Mouse (Mus musculus) kidney, adult 2 months (tissue): ENCODE data around the gene Rad23a. TPM values are rescaled to one million over a fixed set of nuclear protein-coding genes. Genes with fewer than 3 reads are reported as not detected.
A peak's percentile ranks its signal among the peaks of the same experiment; 100 is the strongest.

Experiments used
- DNase-seq: peaks from one replicate; pipeline ENCODE4 v3.0.0; 2021
- H3K27ac ChIP-seq: fragments of 200-500 bp; 2 replicates; pipeline ENCODE4 v1.5.1; 2012; ENCODE audit warnings: low read depth, low read length, control low read depth, inconsistent platforms; ENCODE audit not compliant: insufficient read depth
- H3K27me3 ChIP-seq: fragments of 200-500 bp; replicated peaks from 2 replicates; pipeline ENCODE4 v1.6.1; 2012; ENCODE audit warnings: mild to moderate bottlenecking, moderate library complexity, low read length, inconsistent platforms; ENCODE audit not compliant: control insufficient read depth, insufficient read depth
- H3K36me3 ChIP-seq: fragments of 200-500 bp; 2 replicates; pipeline ENCODE4 v1.6.1; 2012; ENCODE audit warnings: mild to moderate bottlenecking, moderate library complexity, low read length, inconsistent platforms; ENCODE audit not compliant: control insufficient read depth, insufficient read depth
- H3K4me1 ChIP-seq: fragments of 200-500 bp; 2 replicates; pipeline ENCODE4 v1.6.1; 2011; ENCODE audit warnings: low read length; ENCODE audit not compliant: control insufficient read depth, insufficient read depth
- H3K4me3 ChIP-seq: fragments of 200-500 bp; 2 replicates; pipeline ENCODE4 v1.5.1; 2011; ENCODE audit warnings: mild to moderate bottlenecking, low read depth, low read length, control low read depth; ENCODE audit not compliant: insufficient read depth
- CTCF ChIP-seq: fragments of 200-500 bp; conservative IDR thresholded peaks from 2 replicates; pipeline ENCODE4 v1.5.1; 2011; ENCODE audit warnings: low read depth, mild to moderate bottlenecking, control low read depth, low read length, moderate library complexity, mixed read lengths; ENCODE audit not compliant: insufficient read depth, insufficient read length
- POLR2A ChIP-seq: fragments of 200-500 bp; IDR thresholded peaks from one replicate; pipeline ENCODE4 v1.6.1; 2011; ENCODE audit warnings: low read depth, low read length, control low read depth
- whole genome bisulfite sequencing: fragments of 180-500 bp; shearing (Covaris S2); methylation state at CpG from one replicate; pipeline ENCODE4 v1.1.7; 2018; 5-methylcytosine and 5-hydroxymethylcytosine counted together
- polyA plus RNA-seq: library from polyadenylated mRNA; depleted of rRNA; stranded (reverse); fragments of >200 nt; gene quantifications from 2 replicates; pipeline ENCODE4 v1.2.3, GENCODE M21; 2012; rRNA removed

The Rad23a gene
- polyA plus RNA-seq: 73.0 TPM in 2 replicates

DNA sequence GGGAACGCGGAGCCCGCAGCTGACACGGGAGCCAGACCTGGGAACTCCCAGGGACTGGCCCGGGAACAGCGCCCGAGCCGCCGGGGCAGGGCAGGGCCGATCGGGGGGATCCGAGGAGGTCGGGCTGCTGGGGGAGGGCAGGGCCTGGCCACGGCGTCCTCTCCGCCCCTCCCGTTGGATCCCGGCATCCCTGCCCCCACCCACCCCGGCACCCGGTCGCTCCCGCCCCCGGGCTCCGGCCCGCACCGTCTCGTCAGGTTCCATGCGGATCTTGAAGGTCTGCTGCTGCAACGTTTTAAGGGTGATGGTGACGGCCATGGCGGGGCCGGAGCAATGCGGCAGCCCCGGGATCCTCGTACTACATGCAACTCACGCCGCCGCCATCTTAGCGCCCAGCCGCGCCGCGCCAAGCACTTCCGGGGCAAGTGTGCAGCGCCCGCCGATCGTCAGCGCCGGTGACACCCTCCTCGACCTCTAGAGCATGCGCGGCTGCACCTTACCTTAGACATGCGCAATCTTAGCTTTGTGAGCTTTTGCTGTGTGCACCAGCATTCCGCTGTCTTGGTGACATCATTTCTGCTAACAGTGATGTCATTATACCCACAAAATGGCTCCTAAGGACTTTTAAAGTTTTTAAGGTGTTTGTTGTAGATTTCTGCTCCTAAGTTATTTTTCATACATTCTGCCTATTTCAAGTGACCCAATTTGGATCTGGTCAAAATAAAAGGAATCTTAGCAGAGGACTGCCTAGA is at the start of gene Rad23a:
Gene Rad23a (minus strand): TSS at position 418 of the 752 bp plus-strand sequence.
- Histone ChIP-seq H3K27me3 (no peaks in the 10 kb centered on the region), H3K36me3 (peaks cover 13% of the 10 kb centered on the region), H3K4me3 (peak within 1 kb of the TSS; percentile 84), H3K4me1 (peaks cover 5% of the 10 kb centered on the region; the same call in 1 of the 2 replicates), H3K27ac (no peak within 1 kb of the TSS)
- WGBS: 1% methylated on average over 55 of the region's 55 CpGs
- peak; percentile 61 for TF ChIP-seq POLR2A
- no peak for TF ChIP-seq CTCF
- DNase-seq: peak; percentile 95

GRCm38 (mm10) chr8:84889141-84889540 is 48.7 kb upstream of the Rad23a start:
- DNase-seq: no peak
- H3K36me3 ChIP-seq: peaks cover 13% of the 10 kb centered on the region

GRCm38 (mm10) chr8:84888280-84888679 is 47.8 kb upstream of the Rad23a start:
- TF ChIP-seq POLR2A: no peak
- no peak for TF ChIP-seq CTCF
- H3K27ac ChIP-seq: no peak overlapping the region
- 88% methylated on average over 3 of the region's 3 CpGs for WGBS
- no peak overlapping the region for H3K4me3 ChIP-seq
- no peak for DNase-seq
- no peaks in the 10 kb centered on the region; the same call in 1 of the 2 replicates for H3K4me1 ChIP-seq
- H3K36me3 ChIP-seq: peaks cover 13% of the 10 kb centered on the region
- no peaks in the 10 kb centered on the region for H3K27me3 ChIP-seq

More at GRCm38 (mm10) chr8:84889141-84889540, 48.7 kb upstream of the Rad23a start:
- Histone ChIP-seq H3K27ac (no peak overlapping the region), H3K4me1 (no peaks in the 10 kb centered on the region; the same call in 1 of the 2 replicates), H3K4me3 (no peak overlapping the region), H3K27me3 (no peaks in the 10 kb centered on the region)
- 96% methylated on average over 1 of the region's 1 CpGs for WGBS
- TF ChIP-seq POLR2A (no peak), CTCF (no peak)

GRCm38 (mm10) chr8:84884728-84885127 is 44.3 kb upstream of the Rad23a start:
- H3K4me3 ChIP-seq: no peak overlapping the region
- peaks cover 2% of the 10 kb centered on the region; the same call in 1 of the 2 replicates for H3K4me1 ChIP-seq
- H3K36me3 ChIP-seq: peaks cover 10% of the 10 kb centered on the region
- no peak for DNase-seq
- TF ChIP-seq CTCF: no peak
- no peak for TF ChIP-seq POLR2A
- WGBS: 84% methylated on average over 4 of the region's 4 CpGs
- H3K27me3 ChIP-seq: no peaks in the 10 kb centered on the region
- H3K27ac ChIP-seq: no peak overlapping the region

GRCm38 (mm10) chr8:84878915-84879314 is 38.5 kb upstream of the Rad23a start:
- Histone ChIP-seq H3K27me3 (no peaks in the 10 kb centered on the region), H3K36me3 (no peaks in the 10 kb centered on the region), H3K4me1 (peaks cover 2% of the 10 kb centered on the region; the same call in 1 of the 2 replicates), H3K27ac (no peak overlapping the region), H3K4me3 (no peak overlapping the region)
- no peak for TF ChIP-seq CTCF
- TF ChIP-seq POLR2A: no peak
- WGBS: 92% methylated on average over 1 of the region's 1 CpGs
- no peak for DNase-seq

DNA sequence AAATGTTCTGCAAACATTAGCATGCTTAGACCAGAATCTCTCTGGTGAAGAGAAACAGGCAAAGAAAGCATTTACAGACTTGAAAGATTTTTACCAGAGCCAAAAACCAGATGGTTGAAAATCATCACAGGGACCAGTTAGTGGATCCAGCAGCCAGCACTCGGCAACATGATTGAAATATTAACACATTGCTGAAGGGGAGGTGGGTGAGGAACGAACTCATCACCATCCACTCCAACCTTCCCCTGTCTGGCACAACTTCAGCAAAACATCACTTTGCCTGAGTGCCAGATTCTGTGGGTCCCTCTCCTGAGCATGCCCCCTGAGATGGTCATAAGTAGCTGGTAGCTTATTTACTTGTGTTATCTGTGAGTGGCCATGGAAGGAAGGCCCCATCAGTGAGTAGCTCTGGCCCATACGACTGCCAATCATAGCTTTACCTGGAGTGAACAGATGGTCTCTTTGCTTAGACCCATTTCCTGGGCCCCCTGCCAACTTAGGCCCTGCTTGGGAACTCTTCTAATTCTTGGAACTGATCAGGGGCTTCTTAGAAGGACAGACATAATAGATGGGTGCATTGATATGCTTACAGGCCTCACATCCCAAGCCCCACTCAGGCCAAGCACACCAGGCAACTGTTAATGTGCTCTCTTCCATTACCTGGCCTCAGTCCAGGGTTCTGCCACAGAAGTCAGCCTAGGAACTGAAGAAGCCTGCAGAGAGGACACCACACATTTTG is 37.0 kb upstream of the Rad23a start:
- no peak for TF ChIP-seq CTCF
- TF ChIP-seq POLR2A: no peak
- no peaks in the 10 kb centered on the region for H3K27me3 ChIP-seq
- H3K27ac ChIP-seq: no peak overlapping the region
- H3K4me3 ChIP-seq: no peak overlapping the region
- 88% methylated on average over 3 of the region's 3 CpGs for WGBS
- DNase-seq: no peak
- H3K4me1 ChIP-seq: peaks cover 2% of the 10 kb centered on the region; the same call in 1 of the 2 replicates
- no peaks in the 10 kb centered on the region for H3K36me3 ChIP-seq

- 89% methylated on average over 3 of the region's 3 CpGs for WGBS
- H3K4me1 ChIP-seq: 0 out of 2 replicates have a peak, but pooled peaks cover 4% of the 10 kb centered on the region
- H3K36me3 ChIP-seq: no peaks in the 10 kb centered on the region
- H3K27ac ChIP-seq: no peak overlapping the region
- TF ChIP-seq POLR2A (no peak), CTCF (no peak)
- DNase-seq: no peak
- H3K4me3 ChIP-seq: no peak overlapping the region
- no peaks in the 10 kb centered on the region for H3K27me3 ChIP-seq
Observed at GRCm38 (mm10) chr8:84874339-84874738, 33.9 kb upstream of the Rad23a start.
